Mouse (Mus musculus): Measurements from ENCODE around the gene Nmur1. TPM values are rescaled to one million over a fixed set of nuclear protein-coding genes. Genes with fewer than 3 reads are reported as not detected.

The Nmur1 gene
- total RNA-seq, 2 experiments from 2014 or later, result not detected

DNA sequence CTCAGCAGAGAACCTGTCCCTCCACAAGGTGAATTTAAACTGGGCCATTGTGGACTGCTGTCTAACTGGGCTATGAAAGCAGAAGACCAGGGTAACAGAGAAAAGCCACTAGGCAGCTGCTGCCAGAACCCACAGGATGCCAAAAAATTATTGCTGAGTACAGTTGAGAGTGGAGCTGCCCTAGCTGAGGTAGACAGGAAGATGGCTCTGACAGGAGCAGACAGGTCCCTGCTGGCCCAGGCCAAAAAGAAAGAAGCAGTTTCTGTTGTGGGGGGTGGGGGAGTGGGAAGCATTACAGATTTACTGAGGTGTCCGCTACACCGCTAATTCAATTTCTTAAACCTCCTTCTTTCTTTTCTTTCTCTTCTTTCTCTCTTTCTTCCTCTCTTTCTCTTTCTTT, 16.6 kb downstream of the Nmur1 start:
- no peak for DNase-seq

DNA sequence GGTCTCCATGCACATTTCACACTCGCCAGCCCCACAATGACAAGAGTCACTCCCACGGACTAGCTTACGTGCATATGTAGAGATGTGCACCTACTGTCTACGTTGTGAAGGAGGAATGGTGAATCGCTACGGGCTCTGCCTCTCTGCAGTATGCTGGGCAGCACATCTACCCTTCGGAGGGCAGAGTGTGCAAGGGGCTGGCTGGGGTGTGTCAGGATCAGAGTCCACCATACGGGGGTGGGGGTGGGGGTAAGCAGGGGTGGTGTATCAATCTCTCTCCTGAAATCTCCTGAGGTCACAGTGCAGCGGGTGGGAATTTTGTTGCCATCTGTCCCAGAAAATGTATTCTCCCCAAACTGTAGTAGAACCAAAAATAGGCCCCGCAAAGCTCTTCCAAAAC, 17.5 kb downstream of the Nmur1 start:
- no peak for DNase-seq

DNA sequence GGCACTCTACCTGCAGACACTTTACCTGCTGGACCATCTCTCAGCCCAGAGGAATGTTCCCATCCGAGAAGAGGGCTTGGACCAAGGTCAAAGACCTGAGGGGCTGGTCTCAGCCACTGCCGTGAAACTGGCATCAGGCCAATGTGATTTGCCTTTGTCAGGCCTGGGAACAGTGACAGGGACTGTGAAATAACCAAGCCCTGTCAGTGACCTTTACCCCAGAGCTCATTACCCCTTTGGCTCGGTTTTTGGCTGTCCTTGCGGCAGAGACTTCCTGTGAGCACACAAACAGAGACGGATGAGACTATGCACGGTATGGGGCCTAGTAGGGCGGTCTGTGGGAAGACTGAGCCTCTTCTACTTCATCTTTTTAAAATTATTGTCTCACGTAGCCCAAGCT, 19.1 kb downstream of the Nmur1 start:
- DNase-seq, result peak; percentile 37 to 60

DNA sequence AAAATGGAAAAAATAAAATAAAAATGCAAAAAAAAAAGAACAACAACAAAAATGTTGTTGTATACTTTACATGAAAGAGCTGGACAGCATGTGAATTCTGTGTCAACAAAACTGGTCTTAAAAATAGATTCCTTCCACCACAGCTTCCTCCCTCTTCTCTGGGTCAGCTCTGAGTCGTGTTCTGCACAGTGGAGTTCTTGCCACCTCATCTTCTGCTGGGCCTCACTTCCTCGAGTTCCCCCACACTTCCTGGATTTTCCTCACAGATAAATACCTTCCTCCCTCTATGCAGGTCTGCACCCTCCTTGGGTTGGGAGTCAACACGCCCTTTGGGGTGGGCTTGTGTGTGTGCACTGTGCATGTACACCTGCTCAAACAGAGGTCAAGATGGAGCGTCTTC, 19.7 kb downstream of the Nmur1 start:
- DNase-seq, result no peak

DNA sequence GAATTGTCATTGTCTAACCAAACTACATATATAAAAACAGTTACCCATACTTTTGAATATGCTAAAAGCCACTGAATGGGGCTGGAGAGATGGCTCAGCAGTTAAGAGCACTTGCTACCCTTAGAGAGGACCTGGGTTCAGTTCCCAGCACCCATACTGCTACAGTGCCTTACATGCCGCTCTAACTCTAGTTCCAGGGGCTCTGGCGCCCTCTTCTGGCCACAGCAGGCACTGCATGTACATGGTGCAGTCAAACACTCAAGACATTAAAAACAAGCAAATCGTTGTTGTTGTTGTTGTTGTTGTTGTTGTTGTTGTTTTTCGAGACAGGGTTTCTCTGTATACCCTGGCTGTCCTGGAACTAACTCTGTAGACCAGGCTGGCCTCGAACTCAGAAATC, 21.2 kb downstream of the Nmur1 start:
- no peak for DNase-seq

DNA sequence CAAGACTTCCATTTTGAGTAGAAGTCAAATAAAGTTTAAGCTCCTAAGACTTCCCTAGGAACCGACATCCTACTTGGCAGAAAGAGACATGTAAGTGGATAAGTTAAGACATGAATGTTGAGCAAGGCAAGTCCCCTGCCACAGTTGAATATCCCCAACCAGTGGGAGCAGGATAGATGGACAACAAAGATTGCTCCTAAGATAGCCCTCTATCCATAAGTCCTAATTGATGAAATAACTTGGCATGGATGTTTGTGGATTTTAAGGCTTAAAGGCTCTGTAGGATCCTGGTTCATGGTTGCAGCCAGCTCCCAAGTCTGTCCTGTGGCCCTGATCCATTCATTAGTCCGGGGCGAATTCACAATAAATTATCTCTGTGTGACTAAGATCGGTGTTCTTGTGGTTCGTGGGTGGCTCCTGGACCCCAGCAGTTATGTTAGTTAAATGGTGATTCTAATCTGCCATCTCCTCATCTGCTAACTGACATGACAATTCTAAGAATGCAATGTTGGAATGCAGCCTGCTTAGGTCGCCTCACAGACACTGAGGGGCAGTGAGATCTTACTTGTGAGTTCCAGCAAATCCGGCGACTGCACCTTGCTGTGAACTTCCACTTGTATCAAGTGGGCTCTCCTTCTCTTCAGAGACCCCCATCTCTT, 25.8 kb downstream of the Nmur1 start:
- no peak for DNase-seq

DNA sequence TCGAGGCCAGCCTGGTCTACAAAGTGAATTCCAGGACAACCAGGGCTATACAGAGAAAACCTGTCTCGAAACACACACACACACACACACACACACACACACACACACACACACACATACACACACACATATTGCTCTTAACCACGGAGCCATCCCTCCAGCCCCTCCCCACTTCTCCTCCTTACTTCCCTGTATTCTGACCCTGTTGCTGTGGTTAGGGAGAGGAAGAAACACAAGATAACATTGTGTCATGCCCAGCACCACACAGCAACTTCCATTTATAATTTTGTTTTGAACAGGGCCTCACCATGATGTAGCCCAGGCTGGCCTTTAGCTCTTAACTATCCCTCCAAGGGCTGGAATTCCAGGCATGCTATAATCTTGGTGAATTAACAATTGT, 26.7 kb downstream of the Nmur1 start:
- DNase-seq, result no peak

DNA sequence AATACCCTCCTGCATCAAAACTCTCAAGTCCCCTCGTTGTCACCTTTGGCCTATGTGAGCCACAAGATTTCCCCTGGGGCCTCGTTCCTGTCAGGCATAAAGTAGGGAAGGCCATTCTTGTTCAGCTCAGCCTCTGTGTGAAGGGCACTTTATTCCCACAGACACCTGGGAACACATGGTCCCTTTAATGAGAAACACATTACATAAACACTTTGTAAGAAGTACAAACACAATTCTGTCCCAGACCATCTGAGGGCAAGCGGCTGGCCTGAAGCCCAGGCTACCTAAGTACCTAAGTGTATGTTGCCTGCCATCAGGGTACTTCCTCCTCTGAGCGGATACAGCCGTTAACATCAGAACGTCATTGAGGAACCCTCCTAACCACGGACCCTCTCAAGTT, 27.8 kb downstream of the Nmur1 start:
- no peak for DNase-seq

DNA sequence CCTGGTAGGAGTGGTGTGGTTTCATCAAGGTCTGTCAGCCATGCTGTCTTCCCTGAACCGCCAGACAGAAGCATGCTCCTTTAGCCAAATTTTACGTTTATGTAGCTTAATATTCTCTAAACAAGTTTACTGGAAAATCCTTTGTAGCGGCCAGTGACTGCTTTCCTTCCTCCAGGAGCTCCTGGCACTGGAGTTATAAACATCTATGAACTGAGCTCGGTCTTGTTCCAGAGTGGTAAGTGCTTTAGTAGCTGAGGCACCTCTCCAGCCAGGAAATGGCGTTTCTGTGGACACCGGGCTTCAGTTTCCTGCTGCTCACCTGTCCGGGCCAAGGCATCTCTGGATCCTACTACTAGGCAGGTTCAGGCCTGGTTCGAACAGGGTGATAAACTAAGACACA, 28.4 kb downstream of the Nmur1 start:
- DNase-seq, result no peak

DNA sequence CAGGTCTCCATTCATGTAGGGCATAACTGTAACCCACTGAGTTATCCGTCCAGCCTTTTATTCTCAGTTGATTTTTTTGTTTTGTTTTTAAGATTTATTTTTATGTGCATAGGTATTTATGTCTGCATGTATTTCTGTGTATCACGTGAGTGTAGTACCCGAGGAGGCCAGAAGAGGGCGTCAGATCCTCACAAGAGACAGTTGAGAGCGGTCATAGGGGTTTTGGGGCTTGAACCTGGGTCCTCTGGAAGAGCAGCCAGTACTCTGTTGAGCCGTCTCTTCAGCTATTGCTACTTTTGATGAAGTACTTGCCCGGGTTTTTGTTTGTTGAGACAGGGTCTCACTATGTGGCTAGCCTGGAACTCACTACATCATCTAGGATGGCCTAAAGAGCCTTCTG, 30.1 kb downstream of the Nmur1 start:
- DNase-seq, result no peak

DNA sequence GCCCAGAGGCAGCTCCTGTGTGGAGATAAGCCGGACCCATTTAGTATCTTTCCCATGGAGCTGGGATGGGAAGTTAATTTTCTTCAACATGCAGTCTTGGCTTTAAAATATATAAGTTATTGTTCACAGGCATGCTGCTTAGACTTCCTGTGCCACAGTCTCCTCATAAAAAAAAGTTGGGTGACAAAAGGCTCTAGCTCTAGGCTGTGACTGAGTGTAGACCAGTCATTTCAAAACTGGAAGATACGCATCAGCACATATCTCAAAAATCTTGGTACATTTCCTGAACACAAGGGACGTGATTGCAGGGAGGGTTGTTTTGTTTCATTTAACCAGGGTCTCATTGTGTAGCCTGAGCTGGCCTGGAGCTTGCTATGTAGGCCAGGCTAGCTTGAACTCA, 31.8 kb downstream of the Nmur1 start:
- DNase-seq, result no peak

DNA sequence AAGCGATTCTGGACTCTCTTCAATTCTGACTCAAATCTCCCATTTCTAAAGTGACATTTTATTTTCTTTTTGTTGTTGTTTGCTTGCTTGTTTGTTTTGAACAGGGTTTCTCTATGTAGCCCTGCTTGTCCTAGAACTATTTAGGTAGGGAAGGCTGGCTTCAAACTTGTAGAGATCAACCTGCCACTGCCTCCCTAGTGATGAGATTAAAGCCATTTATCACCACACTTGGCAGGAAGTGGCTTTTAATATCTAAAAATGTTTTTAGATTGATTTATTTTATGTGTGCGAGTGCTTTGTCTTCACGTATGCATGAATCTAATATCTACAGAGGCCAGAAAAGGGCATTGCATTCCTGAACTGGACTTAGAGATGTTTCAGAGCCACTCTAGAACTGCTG, 32.8 kb downstream of the Nmur1 start:
- DNase-seq, result no peak

DNA sequence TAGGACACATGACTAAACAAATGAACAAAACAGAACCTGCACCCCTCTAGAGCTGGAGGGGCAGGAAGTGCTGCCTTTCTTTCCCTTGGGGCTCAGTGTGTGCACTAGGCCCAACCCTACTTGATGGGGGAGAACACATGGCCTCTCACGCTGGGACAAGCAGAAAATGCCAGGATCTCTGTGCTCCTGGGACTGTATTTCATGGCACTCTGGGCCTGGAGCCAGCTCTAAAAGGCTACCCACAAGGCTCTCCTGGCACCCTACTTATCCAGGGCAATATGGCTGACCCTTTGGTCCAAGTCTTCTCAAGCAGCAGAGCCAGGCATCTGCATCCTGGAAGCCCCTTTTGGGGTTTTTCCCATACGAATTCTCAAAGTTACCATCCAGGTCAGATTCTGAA, 34.6 kb downstream of the Nmur1 start:
- DNase-seq, result peak; percentile 17 to 43

DNA sequence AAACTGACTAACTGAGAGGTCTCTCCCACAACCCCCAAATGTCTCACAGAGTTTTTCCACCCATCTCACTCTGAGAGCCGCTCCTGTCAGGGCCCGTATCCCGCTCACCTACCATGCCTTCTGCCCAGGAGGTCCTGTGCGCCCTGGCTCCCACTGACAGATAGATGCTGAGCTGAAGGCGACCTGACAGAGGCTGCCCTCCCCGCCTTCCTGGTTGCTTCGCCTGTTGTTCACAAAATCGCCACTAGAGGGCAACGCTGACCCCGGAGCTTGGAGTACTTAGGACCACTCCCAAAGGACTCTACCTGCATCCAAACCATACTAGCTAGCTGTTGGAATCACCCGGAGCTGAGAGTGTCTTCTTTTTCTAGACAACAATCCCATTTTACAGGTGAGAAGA, 36.8 kb downstream of the Nmur1 start:
- DNase-seq, result peak; percentile 74 to 78

DNA sequence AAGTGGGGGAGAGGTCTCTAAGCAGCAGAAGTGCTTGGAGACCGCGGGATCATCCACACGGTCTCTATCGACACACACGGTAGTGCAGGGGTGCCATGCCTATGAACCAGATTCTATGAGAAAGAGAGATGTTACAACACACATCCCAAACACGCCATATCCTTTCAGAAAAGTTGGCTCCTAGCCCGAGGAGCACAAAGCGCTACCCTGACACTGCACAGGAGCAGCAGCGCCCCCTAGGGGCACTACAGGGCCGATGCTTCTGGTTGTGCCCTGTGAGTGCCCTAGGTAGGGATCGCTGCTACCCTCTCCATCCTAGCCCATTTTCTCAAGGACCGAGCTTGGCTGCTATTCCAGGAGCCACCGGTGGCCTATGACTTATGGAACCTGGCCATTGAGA, 45.0 kb downstream of the Nmur1 start:
- peak; percentile 80 to 84 for DNase-seq

DNA sequence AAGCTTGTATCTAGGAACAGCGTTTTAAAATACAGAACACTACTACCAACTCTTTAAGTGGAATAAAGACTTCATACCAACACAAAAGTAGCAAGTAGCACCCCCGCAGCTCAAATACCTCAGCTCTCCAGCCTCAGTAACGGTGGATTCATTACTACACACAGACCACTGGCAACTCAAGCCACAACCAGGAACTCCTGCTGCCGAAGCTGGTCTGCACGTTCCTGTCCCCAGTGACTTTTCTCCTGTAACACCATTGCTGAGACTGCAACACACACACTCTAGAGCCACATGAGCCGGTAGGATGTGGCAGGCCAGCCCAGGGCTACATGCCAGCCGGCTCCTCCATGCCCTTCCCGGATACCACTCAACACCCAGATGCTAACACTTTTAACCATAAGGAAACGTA, 46.9 kb downstream of the Nmur1 start:
- DNase-seq, result no peak

DNA sequence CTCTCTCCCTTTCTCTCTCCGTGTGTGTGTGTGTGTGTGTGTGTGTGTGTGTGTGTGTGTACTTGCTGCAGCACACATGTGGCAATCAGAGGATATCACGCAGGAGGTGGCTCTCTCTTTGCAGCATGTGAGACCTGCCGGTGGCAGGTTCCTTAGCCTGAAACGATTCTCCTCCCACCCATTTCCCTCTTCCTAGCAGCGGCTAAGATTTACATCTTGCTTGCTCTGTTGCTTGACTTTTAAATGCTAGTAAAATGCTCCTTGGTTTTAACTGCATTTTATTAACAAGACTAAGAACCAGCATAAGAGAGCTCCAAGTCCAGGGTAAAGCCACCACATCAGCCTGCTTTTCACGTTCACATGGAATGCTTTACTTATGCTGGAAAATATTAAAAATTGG, 47.4 kb downstream of the Nmur1 start:
- no peak for DNase-seq

DNA sequence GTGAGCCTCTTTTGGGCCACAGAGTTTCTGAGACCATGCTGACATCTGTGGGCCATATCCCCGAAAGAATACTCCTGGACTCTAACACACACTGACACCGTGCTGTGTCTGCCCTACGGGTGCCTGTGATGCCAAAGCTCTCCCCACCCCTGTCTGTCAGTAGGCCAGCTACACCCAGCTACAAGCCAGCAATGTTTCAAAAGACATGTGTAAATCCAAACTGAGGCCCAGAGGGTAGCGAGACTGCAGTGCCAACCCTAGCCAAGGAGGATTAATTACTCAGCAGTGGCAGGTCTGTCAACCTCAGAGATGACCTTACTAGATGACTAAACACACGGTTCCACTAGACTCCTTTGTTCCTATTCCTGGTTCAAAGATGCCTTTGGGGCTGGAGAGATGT, 49.7 kb downstream of the Nmur1 start:
- DNase-seq, result peak; percentile 25 to 27

DNA sequence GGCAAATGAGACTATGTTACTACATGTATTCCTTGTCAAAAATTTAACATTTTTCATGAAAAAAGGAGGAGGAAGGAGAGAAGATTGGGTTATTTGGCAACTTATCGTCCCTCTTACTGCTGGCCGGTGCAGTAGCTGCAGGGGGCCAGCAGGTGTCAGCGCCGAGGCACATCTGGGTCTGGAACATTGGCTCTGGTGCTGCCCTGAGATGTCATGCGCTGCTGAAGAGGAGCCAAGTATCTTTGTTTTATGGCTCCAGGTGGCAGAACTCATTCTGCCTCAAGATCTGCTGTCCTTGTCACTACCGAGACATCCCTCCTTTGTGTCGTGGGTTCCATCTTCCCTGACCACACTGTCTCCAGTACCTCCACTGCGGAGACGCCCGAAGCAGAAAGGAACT, 54.0 kb downstream of the Nmur1 start:
- peak; percentile 69 to 81 for DNase-seq

DNA sequence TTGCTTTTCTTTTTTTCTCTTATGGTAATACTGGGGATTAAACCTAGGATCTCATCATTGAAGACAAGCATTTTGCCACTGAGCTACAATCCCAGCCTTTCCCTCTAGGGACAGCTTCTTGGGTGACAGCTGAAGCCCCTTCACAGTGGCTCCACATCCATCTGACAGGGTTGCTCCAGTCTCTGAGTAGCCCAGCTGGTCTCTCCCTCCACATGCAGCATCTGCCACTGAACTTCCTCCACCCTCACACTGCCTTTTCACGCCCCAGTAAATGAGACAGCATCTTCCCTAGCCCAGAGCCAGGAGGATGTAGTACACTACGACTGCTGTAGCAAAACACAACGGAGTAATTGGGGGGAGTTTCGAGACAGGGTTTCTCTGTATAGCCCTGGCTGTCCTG, 57.9 kb downstream of the Nmur1 start:
- DNase-seq, result no peak

DNA sequence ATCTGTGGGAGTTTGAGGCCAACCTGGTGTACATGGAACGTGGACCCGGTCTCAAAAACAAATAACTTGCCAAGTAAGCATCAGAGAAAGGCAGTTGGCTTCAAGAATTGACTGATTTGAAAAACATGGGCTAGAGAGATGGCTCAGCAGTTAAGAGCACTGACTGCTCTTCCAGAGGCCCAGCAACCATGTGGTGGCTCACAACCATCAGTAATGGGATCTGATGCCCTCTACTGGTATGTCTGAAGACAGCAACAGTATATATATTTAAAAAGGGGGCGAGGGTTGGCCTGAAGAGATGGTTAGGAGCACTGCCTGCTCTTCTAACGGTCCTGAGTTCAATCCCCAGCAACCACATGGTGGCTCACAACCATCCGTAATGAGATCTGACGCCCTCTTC, 62.4 kb downstream of the Nmur1 start:
- no peak for DNase-seq

DNA sequence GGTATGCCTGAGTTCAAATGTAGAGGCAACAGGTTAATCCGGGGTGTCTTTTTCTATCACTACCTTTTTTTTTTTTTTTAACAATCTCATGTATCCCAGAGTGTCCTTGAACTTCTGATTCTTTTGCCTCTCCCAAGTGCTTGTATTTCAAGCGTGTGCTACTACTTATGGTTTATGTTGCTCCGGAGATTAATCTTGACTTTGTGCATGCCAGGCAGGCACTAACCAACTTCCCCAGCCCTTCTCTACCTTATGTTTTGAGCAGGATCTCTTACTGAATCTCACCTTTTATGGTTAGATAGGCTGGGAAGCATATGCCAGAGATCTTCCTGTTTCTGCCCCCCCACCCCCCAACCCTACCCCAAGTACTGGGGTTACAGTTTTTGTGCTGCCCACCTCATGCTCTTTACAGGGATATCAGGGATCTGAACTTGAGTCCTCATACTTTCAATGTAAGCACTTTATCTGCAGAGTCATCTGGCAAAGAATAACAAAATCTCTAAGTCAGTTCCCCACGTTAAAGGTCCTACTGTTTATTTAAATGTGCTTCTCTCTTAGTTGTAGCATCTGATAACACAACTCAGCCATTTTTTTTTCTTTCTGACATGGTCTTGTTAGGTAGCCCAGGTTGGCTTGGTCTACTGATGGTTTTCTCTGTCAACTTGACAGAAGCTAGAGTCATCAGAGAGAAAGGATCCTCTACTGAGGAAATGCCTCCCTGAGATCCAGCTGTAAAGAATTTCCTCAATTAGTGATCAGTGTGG, 64.0 kb downstream of the Nmur1 start:
- no peak for DNase-seq

DNA sequence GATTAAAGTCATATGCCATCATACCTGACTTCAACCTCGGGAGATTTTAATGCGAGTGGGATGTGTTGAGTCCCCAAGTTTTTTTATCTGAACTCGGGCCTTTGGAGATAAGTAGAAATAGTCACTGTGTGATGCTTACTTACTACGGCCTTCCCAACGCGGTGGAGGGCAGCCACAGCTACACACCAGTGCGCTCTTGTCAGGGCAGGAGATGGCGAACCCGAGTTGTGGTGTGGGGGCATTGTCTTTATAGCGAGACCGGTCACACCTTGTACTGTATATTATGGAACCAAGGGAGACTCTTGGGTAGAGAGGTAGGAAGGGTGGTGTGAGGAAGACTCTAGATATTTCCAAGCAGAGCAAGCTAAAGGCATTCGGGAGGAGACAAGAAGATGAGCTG, 65.6 kb downstream of the Nmur1 start:
- DNase-seq, result no peak

DNA sequence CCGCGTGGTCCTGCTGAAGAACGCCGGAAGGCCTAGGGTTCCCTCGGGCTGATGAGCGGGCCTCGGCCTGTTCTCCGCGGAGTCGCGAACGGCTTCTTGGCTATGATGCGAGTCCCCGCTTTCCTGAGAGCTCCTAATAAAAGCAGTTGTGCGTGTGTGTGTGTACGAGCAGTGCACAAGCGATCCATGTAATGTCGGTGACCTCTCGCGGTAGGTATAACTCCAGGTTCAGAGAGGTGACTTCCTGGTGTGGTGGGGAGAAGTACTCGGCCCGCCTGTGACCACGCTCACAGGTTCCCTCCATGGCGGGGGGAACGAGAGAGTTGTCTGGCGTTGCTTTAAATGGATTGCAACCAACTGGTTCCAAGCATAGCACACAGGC, 66.2 kb downstream of the Nmur1 start:
- DNase-seq, result peak in 1 of 2 experiments; percentile 25

All from adrenal gland, postnatal 36 days (tissue).